Mouse (Mus musculus): ENCODE data around the gene Ccdc17.

The Ccdc17 gene

GRCm38 (mm10) chr4:116645624-116646023 is 49.2 kb downstream of the Ccdc17 start:
- DNase-seq (ENCODE audit: low spot score) = no peak

GRCm38 (mm10) chr4:116649411-116649810 is 53.0 kb downstream of the Ccdc17 start:
- no peak for DNase-seq (ENCODE audit: low spot score)

All from urinary bladder, postnatal 25 days (tissue).